Mouse (Mus musculus) T-helper 17 cell (primary cell): ENCODE data around the gene Tmem174.

Experiments
- in situ Hi-C, 2 experiments: fragments of 300-600 bp; cut with MboI, MseI; formaldehyde crosslinking; loops; 1 replicate in 1 of 2; 2 replicates in 1 of 2; pipeline ENCODE4 v1.15.1; 2025; ENCODE audit warnings: high pct_unique_total_duplicates in 2 of 2

Tmem174 gene

DNA sequence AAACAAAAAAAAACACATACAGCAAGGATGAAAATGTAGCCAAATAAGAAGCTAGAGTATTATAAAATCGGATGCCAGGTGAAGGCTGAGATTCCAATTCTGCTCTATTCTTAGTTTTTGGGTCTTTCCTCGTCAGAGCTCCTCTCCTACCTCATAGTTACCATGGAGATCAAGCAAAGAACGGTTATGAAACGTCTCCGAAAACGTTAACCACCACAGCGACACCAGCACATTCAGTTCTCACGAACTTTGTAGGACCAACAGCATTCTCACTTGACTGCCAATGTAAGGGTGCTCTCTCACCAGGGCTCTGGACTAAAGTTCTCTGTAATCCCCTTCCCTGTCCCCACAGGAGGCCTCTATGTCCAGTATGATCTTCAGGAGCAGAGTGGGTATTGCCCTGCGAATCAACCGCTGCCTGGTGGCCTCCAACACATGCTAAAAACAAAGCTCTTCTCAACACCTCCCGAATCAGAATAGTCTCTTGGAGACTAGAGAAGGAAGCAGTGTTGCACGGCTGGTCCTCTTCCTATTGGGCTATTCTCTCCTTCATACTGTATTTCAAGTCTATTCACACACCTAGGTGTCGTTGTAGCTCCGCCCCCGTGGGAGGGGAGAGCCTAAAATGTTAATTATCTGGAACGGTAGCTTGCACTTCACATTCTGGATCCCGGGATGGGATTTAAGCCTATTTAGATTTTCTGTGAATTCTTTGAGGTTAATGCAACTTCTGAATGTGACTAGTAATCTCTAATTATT is 50.2 kb downstream of the Tmem174 start:
- in situ Hi-C loops: no loop called here
